Mouse (Mus musculus): ENCODE measurements around the gene Zfp148. TPM values are rescaled to one million over a fixed set of nuclear protein-coding genes. Genes with fewer than 3 reads are reported as not detected.

The Zfp148 gene
- polyA plus RNA-seq, 1 experiment from 2014 or later = 30.3 TPM

- DNase-seq (ENCODE audit: low spot score) (no peak), ATAC-seq (no peak)
- Histone ChIP-seq H3K9ac (replicated peaks; ENCODE audit: low read depth) (no peak overlapping the region), H3K4me1 (ENCODE audit: insufficient read depth, low read depth, low read length) (peaks cover 10% of the 10 kb centered on the region; the same call in 1 of the 2 replicates), H3K36me3 (ENCODE audit: insufficient read depth, low read length) (no peaks in the 10 kb centered on the region), H3K4me3 (ENCODE audit: low read depth, low read length) (no peak overlapping the region), H3K27me3 (replicated peaks; ENCODE audit: insufficient read depth, low read length) (no peaks in the 10 kb centered on the region), H3K4me2 (replicated peaks; ENCODE audit: low read depth, low read length) (no peak overlapping the region), H3K9me3 (ENCODE audit: low read length) (no peaks in the 10 kb centered on the region), H3K27ac (ENCODE audit: low read length) (no peak overlapping the region)
- WGBS = 52% methylated on average over 4 of the region's 4 CpGs
- no peak for TF ChIP-seq EP300 (IDR thresholded peaks at IDR 0.05)
- TF ChIP-seq CTCF (IDR thresholded peaks at IDR 0.05) = no peak
Measured at GRCm38 (mm10) chr16:33405487-33405886, 24.9 kb downstream of the Zfp148 start.

DNA sequence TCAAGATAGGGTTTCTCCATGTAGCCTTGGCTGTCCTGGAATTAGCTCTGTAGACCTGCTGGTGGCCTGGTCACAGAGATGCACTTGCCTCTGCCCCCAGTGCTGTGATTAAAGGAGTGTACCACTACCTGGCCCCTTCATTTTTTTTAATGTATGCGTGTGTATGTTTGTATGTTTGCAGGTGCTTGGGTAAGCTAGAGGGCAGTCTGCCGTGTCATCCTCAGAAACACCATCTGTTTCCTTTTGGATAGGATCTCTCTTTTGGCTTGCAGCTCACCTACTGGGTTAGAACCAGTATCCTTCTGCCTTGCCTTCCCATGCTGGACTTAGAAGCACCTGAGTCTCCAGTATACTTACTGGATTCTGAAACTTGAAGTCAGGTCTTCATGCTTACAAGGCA, 29.5 kb downstream of the Zfp148 start:
- no peak for DNase-seq (ENCODE audit: low spot score)
- TF ChIP-seq CTCF (IDR thresholded peaks at IDR 0.05) (no peak), EP300 (IDR thresholded peaks at IDR 0.05) (no peak)
- 83% methylated on average over 2 of the region's 2 CpGs for WGBS
- Histone ChIP-seq H3K4me1 (ENCODE audit: insufficient read depth, low read depth, low read length) (no peaks in the 10 kb centered on the region), H3K4me3 (ENCODE audit: low read depth, low read length) (no peak overlapping the region), H3K9ac (replicated peaks; ENCODE audit: low read depth) (no peak overlapping the region), H3K36me3 (ENCODE audit: insufficient read depth, low read length) (no peaks in the 10 kb centered on the region), H3K27ac (ENCODE audit: low read length) (no peak overlapping the region), H3K9me3 (ENCODE audit: low read length) (no peaks in the 10 kb centered on the region), H3K4me2 (replicated peaks; ENCODE audit: low read depth, low read length) (no peak overlapping the region), H3K27me3 (replicated peaks; ENCODE audit: insufficient read depth, low read length) (no peaks in the 10 kb centered on the region)
- ATAC-seq = no peak

- WGBS = 76% methylated on average over 1 of the region's 1 CpGs
- TF ChIP-seq CTCF (IDR thresholded peaks at IDR 0.05) = no peak
- TF ChIP-seq EP300 (IDR thresholded peaks at IDR 0.05) = no peak
- H3K4me1 ChIP-seq (ENCODE audit: insufficient read depth, low read depth, low read length) = no peaks in the 10 kb centered on the region
- no peak overlapping the region for H3K27ac ChIP-seq (ENCODE audit: low read length)
- no peak overlapping the region for H3K4me2 ChIP-seq (replicated peaks; ENCODE audit: low read depth, low read length)
- no peaks in the 10 kb centered on the region for H3K36me3 ChIP-seq (ENCODE audit: insufficient read depth, low read length)
- H3K4me3 ChIP-seq (ENCODE audit: low read depth, low read length) = no peak overlapping the region
- DNase-seq (ENCODE audit: low spot score) = no peak
- H3K9me3 ChIP-seq (ENCODE audit: low read length) = no peaks in the 10 kb centered on the region
- H3K9ac ChIP-seq (replicated peaks; ENCODE audit: low read depth) = no peak overlapping the region
- no peaks in the 10 kb centered on the region for H3K27me3 ChIP-seq (replicated peaks; ENCODE audit: insufficient read depth, low read length)
- ATAC-seq = no peak
Measured at GRCm38 (mm10) chr16:33410605-33411004, 30.0 kb downstream of the Zfp148 start.

DNA sequence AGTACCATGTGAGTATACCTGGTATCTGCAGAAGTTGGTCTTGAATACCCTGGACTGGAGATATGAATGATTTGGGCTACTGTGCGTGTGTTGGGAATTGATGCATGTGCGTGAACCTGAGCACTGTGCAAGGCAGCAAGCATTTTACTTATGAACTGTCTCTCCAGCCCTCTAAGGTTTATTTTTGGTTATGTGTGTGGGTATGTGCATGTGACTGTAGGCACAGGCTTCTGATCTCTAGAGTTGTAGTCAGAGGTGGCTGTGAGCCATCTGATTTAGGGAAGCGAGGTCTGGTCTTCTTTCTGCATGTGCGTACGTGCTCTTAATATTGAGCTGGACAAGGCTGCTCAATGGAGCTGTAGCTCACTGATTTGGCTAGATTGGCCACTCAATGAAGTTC, 33.6 kb downstream of the Zfp148 start:
- Histone ChIP-seq H3K4me2 (replicated peaks; ENCODE audit: low read depth, low read length) (no peak overlapping the region), H3K4me1 (ENCODE audit: insufficient read depth, low read depth, low read length) (no peaks in the 10 kb centered on the region), H3K9me3 (ENCODE audit: low read length) (no peaks in the 10 kb centered on the region), H3K4me3 (ENCODE audit: low read depth, low read length) (no peak overlapping the region), H3K27me3 (replicated peaks; ENCODE audit: insufficient read depth, low read length) (no peaks in the 10 kb centered on the region), H3K36me3 (ENCODE audit: insufficient read depth, low read length) (no peaks in the 10 kb centered on the region), H3K9ac (replicated peaks; ENCODE audit: low read depth) (no peak overlapping the region), H3K27ac (ENCODE audit: low read length) (no peak overlapping the region)
- DNase-seq (ENCODE audit: low spot score) (no peak), ATAC-seq (no peak)
- TF ChIP-seq EP300 (IDR thresholded peaks at IDR 0.05) = no peak
- no peak for TF ChIP-seq CTCF (IDR thresholded peaks at IDR 0.05)
- WGBS = 76% methylated on average over 5 of the region's 5 CpGs

- H3K4me1 ChIP-seq (ENCODE audit: insufficient read depth, low read depth, low read length) = no peaks in the 10 kb centered on the region
- no peaks in the 10 kb centered on the region for H3K36me3 ChIP-seq (ENCODE audit: insufficient read depth, low read length)
- H3K4me2 ChIP-seq (replicated peaks; ENCODE audit: low read depth, low read length) = no peak overlapping the region
- no peak for DNase-seq (ENCODE audit: low spot score)
- no peak for ATAC-seq
- H3K27ac ChIP-seq (ENCODE audit: low read length) = no peak overlapping the region
- H3K4me3 ChIP-seq (ENCODE audit: low read depth, low read length) = no peak overlapping the region
- H3K27me3 ChIP-seq (replicated peaks; ENCODE audit: insufficient read depth, low read length) = no peaks in the 10 kb centered on the region
- TF ChIP-seq CTCF (IDR thresholded peaks at IDR 0.05) (no peak), EP300 (IDR thresholded peaks at IDR 0.05) (no peak)
- H3K9ac ChIP-seq (replicated peaks; ENCODE audit: low read depth) = no peak overlapping the region
- 67% methylated on average over 5 of the region's 5 CpGs for WGBS
- H3K9me3 ChIP-seq (ENCODE audit: low read length) = no peaks in the 10 kb centered on the region
Measured at GRCm38 (mm10) chr16:33415607-33416006, 35.0 kb downstream of the Zfp148 start.

GRCm38 (mm10) chr16:33428327-33428726, 47.7 kb downstream of the Zfp148 start:
- WGBS = 86% methylated on average over 3 of the region's 3 CpGs
- TF ChIP-seq EP300 (IDR thresholded peaks at IDR 0.05) = no peak
- TF ChIP-seq CTCF (IDR thresholded peaks at IDR 0.05) = no peak
- Histone ChIP-seq H3K9me3 (ENCODE audit: low read length) (no peaks in the 10 kb centered on the region), H3K4me1 (ENCODE audit: insufficient read depth, low read depth, low read length) (peaks cover 3% of the 10 kb centered on the region; the same call in 1 of the 2 replicates), H3K27me3 (replicated peaks; ENCODE audit: insufficient read depth, low read length) (no peaks in the 10 kb centered on the region), H3K4me3 (ENCODE audit: low read depth, low read length) (no peak overlapping the region), H3K4me2 (replicated peaks; ENCODE audit: low read depth, low read length) (no peak overlapping the region), H3K27ac (ENCODE audit: low read length) (no peak overlapping the region), H3K36me3 (ENCODE audit: insufficient read depth, low read length) (no peaks in the 10 kb centered on the region), H3K9ac (replicated peaks; ENCODE audit: low read depth) (no peak overlapping the region)
- DNase-seq (ENCODE audit: low spot score) (no peak), ATAC-seq (no peak)

GRCm38 (mm10) chr16:33431660-33432059, 51.0 kb downstream of the Zfp148 start:
- Histone ChIP-seq H3K4me1 (ENCODE audit: insufficient read depth, low read depth, low read length) (peaks cover 3% of the 10 kb centered on the region; the same call in 1 of the 2 replicates), H3K27me3 (replicated peaks; ENCODE audit: insufficient read depth, low read length) (no peaks in the 10 kb centered on the region), H3K4me3 (ENCODE audit: low read depth, low read length) (no peak overlapping the region), H3K4me2 (replicated peaks; ENCODE audit: low read depth, low read length) (no peak overlapping the region), H3K9ac (replicated peaks; ENCODE audit: low read depth) (no peak overlapping the region), H3K9me3 (ENCODE audit: low read length) (no peaks in the 10 kb centered on the region), H3K27ac (ENCODE audit: low read length) (no peak overlapping the region), H3K36me3 (ENCODE audit: insufficient read depth, low read length) (peaks cover 4% of the 10 kb centered on the region; the same call in 1 of the 2 replicates)
- ATAC-seq = no peak
- DNase-seq (ENCODE audit: low spot score) = no peak
- WGBS = 87% methylated on average over 2 of the region's 2 CpGs
- TF ChIP-seq CTCF (IDR thresholded peaks at IDR 0.05) = no peak
- TF ChIP-seq EP300 (IDR thresholded peaks at IDR 0.05) = no peak
